In genomic region chr6:52031181-52031580, GRCm38 (mm10) we compare ENCODE assay signal across 16 mouse cellular contexts. TPM values are rescaled to one million over a fixed set of nuclear protein-coding genes. Genes with fewer than 3 reads are reported as not detected.
A peak's percentile ranks its signal among the peaks of the same experiment; 100 is the strongest.
DNase-seq lines count a peak whose midpoint lies in the region; ATAC-seq lines count a peak whose summit lies in the region.
"Had no signal": no experiment of that assay in that cellular context is flagged by ENCODE, and none has a peak within 500 bp of the region (broad histone marks: within the 10 kb centered on the region; RNA-seq: fewer than 3 reads in every experiment).

No protein-coding gene starts in this region.

- 41% methylated on average over 7 of the region's 7 CpGs for WGBS in hindbrain, embryonic 11.5 days
- WGBS in hindbrain, embryonic 13.5 days = 32% methylated on average over 7 of the region's 7 CpGs

- no peak overlapping the region for H3K27ac ChIP-seq in hindbrain, embryonic 11.5 days (ENCODE audit: low read depth, low read length)
- H3K27ac ChIP-seq in hindbrain, embryonic 13.5 days = no peak overlapping the region
- H3K27ac ChIP-seq: embryonic facial prominence, embryonic 15.5 days; heart, embryonic 13.5 days; kidney, embryonic 15.5 days; lung, embryonic 15.5 days had no signal

- H3K36me3 ChIP-seq in hindbrain, embryonic 11.5 days (ENCODE audit: control insufficient read depth, insufficient read depth, low read length) = no peaks in the 10 kb centered on the region
- no peaks in the 10 kb centered on the region for H3K36me3 ChIP-seq in hindbrain, embryonic 13.5 days
- H3K36me3 ChIP-seq: embryonic facial prominence, embryonic 15.5 days; forebrain, embryonic 12.5 days; heart, embryonic 13.5 days; kidney, embryonic 15.5 days; lung, embryonic 15.5 days had no signal

- H3K9me3 ChIP-seq in hindbrain, embryonic 11.5 days (ENCODE audit: control insufficient read depth, low read length) = no peaks in the 10 kb centered on the region
- H3K9me3 ChIP-seq in hindbrain, embryonic 13.5 days = no peaks in the 10 kb centered on the region
- H3K9me3 ChIP-seq: embryonic facial prominence, embryonic 15.5 days; forebrain, embryonic 12.5 days; kidney, embryonic 15.5 days; lung, embryonic 15.5 days had no signal

- peak; percentile 21 for DNase-seq in hindbrain, embryonic 11.5 days (ENCODE audit: low spot score)
- peak; percentile 27 for DNase-seq in retina, postnatal 1 day
- no peak for DNase-seq in retina, embryonic 14.5 days (ENCODE audit: low spot score)
- peak; percentile 66 for DNase-seq in adipocyte (ENCODE audit: low spot score)
- no peak for DNase-seq in cerebellum, postnatal 36 days
- DNase-seq: cerebellum, adult 11-12 months; heart, postnatal 4 days; thymus, postnatal 4 days had no signal

- H3K4me1 ChIP-seq in hindbrain, embryonic 11.5 days (replicated peaks; ENCODE audit: control insufficient read depth, insufficient read depth, low read length) = no peaks in the 10 kb centered on the region
- no peaks in the 10 kb centered on the region for H3K4me1 ChIP-seq in hindbrain, embryonic 13.5 days (replicated peaks)
- H3K4me1 ChIP-seq: embryonic facial prominence, embryonic 15.5 days had no signal

- no peaks in the 10 kb centered on the region for H3K27me3 ChIP-seq in hindbrain, embryonic 11.5 days (ENCODE audit: control insufficient read depth, insufficient read depth, low read length)
- no peaks in the 10 kb centered on the region for H3K27me3 ChIP-seq in hindbrain, embryonic 13.5 days
- H3K27me3 ChIP-seq: embryonic facial prominence, embryonic 15.5 days; forebrain, embryonic 12.5 days; heart, embryonic 13.5 days; kidney, embryonic 15.5 days; lung, embryonic 15.5 days had no signal

- ATAC-seq in hindbrain, embryonic 11.5 days (ENCODE audit: low FRiP score) = no peak
- no peak for ATAC-seq in hindbrain, embryonic 13.5 days (ENCODE audit: low FRiP score)
- ATAC-seq in megakaryocyte, adult 5-6 weeks (ENCODE audit: poor library complexity, severe bottlenecking) = no peak

- H3K9ac ChIP-seq in hindbrain, embryonic 11.5 days (ENCODE audit: low read depth, low read length) = no peak overlapping the region
- H3K9ac ChIP-seq in hindbrain, embryonic 13.5 days = no peak overlapping the region
- H3K9ac ChIP-seq: embryonic facial prominence, embryonic 15.5 days; forebrain, embryonic 12.5 days; heart, embryonic 13.5 days; kidney, embryonic 15.5 days; lung, embryonic 15.5 days had no signal

- H3K4me3 ChIP-seq in hindbrain, embryonic 11.5 days (ENCODE audit: low read depth, low read length) = no peak overlapping the region
- H3K4me3 ChIP-seq in hindbrain, embryonic 13.5 days = no peak overlapping the region
- H3K4me3 ChIP-seq: embryonic facial prominence, embryonic 15.5 days; forebrain, embryonic 12.5 days; heart, embryonic 13.5 days; kidney, embryonic 15.5 days; lung, embryonic 15.5 days; myocyte had no signal

- no peak overlapping the region for H3K4me2 ChIP-seq in hindbrain, embryonic 11.5 days (replicated peaks; ENCODE audit: low read depth, low read length)
- no peak overlapping the region for H3K4me2 ChIP-seq in hindbrain, embryonic 13.5 days
- H3K4me2 ChIP-seq: embryonic facial prominence, embryonic 15.5 days; forebrain, embryonic 12.5 days; heart, embryonic 13.5 days; kidney, embryonic 15.5 days; lung, embryonic 15.5 days had no signal

RNA-seq across cellular contexts. Expression of gene Skap2, which starts 18.8 kb away (rescaled TPM):
- 29.0 and 30.9 TPM in 2 replicates for polyA plus RNA-seq in hindbrain, embryonic 11.5 days (2014; fragmentation: Nextera tagmentation; extraction: Ambion mirVana)
- polyA plus RNA-seq in hindbrain, embryonic 13.5 days (2015; fragmentation: Nextera tagmentation; extraction: Ambion mirVana) = 28.6 and 35.6 TPM in 2 replicates
- 178 and 191 TPM in 2 replicates for total RNA-seq in megakaryocyte, adult 5-6 weeks (2015)
- 293 and 359 TPM in 2 replicates for total RNA-seq in megakaryocyte, adult 5-6 weeks (2017)

Comparison
In these comparisons a context has a peak if more than half of its experiments do, and no peak if none do; other contexts are left out.
1. DNase-seq: peak in hindbrain, embryonic 11.5 days (single experiment), retina, postnatal 1 day (single experiment) and adipocyte (single experiment); none in retina, embryonic 14.5 days (single experiment) and cerebellum, postnatal 36 days (0 of 2).